Mouse (Mus musculus): Measurements from ENCODE around the gene Vmn2r8. TPM values are rescaled to one million over a fixed set of nuclear protein-coding genes. Genes with fewer than 3 reads are reported as not detected.

Gene Vmn2r8
- polyA plus RNA-seq, 1 experiment from 2014 or later, result not detected

Other genes with a start within 250 kb of the Vmn2r8 start
- gene Gak, start 179.1 kb downstream of the Vmn2r8 start, polyA plus RNA-seq (2014; fragmentation: Nextera tagmentation; extraction: Ambion mirVana), result 46.2 and 48.6 TPM in 2 replicates
- 31.0 and 40.1 TPM in 2 replicates for gene Tmem175, start 179.1 kb downstream of the Vmn2r8 start, polyA plus RNA-seq (2014; fragmentation: Nextera tagmentation; extraction: Ambion mirVana)
- gene Idua, start 148.5 kb downstream of the Vmn2r8 start, polyA plus RNA-seq (2014; fragmentation: Nextera tagmentation; extraction: Ambion mirVana), result 13.6 and 14.5 TPM in 2 replicates
- 9.6 and 9.8 TPM in 2 replicates for gene Dgkq, start 139.2 kb downstream of the Vmn2r8 start, polyA plus RNA-seq (2014; fragmentation: Nextera tagmentation; extraction: Ambion mirVana)
- 1.2 and 1.6 TPM in 2 replicates for gene Slc26a1, start 133.3 kb downstream of the Vmn2r8 start, polyA plus RNA-seq (2014; fragmentation: Nextera tagmentation; extraction: Ambion mirVana)
- 42.3 and 45.1 TPM in 2 replicates for gene Fgfrl1, start 116.5 kb downstream of the Vmn2r8 start, polyA plus RNA-seq (2014; fragmentation: Nextera tagmentation; extraction: Ambion mirVana)
- not detected in 2 replicates for gene Rnf212, start 33.9 kb downstream of the Vmn2r8 start, polyA plus RNA-seq (2014; fragmentation: Nextera tagmentation; extraction: Ambion mirVana)
- not detected in 2 replicates for gene Tmed11, start 13.5 kb downstream of the Vmn2r8 start, polyA plus RNA-seq (2014; fragmentation: Nextera tagmentation; extraction: Ambion mirVana)
- not detected in 2 replicates for gene Vmn2r9, start 43.8 kb upstream of the Vmn2r8 start, polyA plus RNA-seq (2014; fragmentation: Nextera tagmentation; extraction: Ambion mirVana)
- not detected in 2 replicates for gene Vmn2r10, start 197.7 kb upstream of the Vmn2r8 start, polyA plus RNA-seq (2014; fragmentation: Nextera tagmentation; extraction: Ambion mirVana)

Data from embryonic facial prominence, embryonic 14.5 days (tissue).